Mouse (Mus musculus) stomach, postnatal 0 days (tissue): ENCODE measurements around the gene Zfp384.

Experiments used
- CTCF ChIP-seq: IDR thresholded peaks from 2 replicates; pipeline ENCODE4 v1.5.1; 2016; ENCODE audit warnings: antibody characterized with exemption, low read depth, mild to moderate bottlenecking, moderate library complexity
- EP300 ChIP-seq: optimal IDR thresholded peaks from 2 replicates; pipeline ENCODE3; 2016; ENCODE audit warnings: antibody characterized with exemption

- no peak for TF ChIP-seq EP300
- TF ChIP-seq CTCF = no peak
These were observed 47.9 kb upstream of the Zfp384 start for GRCm38 (mm10) chr6:124961021-124961420.
